Mouse (Mus musculus) cerebellum, adult 9-11 months (tissue): ENCODE results near the gene Cyp26a1.

ENCODE experiments used
- DNase-seq: peaks from one replicate; pipeline ENCODE4 v3.0.0; 2022

The Cyp26a1 gene

DNA sequence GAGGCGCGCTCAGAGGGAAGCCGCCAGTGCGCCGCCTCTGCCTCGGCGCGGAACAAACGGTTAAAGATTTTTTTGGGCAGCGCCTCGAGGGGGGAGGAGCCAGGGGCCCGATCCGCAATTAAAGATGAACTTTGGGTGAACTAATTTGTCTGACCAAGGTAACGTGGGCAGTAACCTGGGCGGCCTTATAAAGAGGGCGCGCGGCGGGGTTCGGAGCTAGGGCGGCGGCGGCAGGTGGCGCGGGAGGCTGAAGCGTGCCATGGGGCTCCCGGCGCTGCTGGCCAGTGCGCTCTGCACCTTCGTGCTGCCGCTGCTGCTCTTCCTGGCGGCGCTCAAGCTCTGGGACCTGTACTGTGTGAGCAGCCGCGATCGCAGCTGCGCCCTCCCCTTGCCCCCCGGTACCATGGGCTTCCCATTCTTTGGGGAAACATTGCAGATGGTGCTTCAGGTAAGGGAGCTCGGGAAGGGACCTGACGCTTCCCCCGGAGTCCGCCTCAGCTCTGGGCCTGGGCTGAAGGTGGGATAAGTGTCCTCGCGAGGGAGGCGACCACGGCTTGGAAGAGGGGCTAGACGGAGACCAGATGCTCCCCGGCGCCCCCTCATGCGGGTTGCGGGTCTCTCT is at the start of gene Cyp26a1:
Cyp26a1 (plus strand) TSS at position 148 of the 622 bp plus-strand sequence.
- no peak for DNase-seq

DNA sequence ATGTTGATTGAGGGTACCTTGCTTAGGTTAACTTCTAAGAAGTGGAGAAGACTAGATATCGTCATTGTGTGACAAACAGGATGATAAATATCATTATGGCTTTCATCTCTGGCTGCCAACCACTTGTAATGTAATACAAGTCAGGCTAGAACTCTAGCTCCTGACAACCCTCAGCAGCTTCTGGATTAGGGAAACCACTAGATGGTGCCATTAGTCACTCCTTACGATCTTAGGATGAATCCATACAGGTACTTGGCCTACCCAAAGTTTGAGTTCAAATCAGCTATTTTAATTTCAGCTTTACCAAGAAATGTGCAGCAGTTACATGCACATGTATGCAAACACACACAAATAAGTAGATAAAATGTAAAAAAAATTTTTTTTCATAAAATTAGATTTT is 49.6 kb upstream of the Cyp26a1 start:
- DNase-seq: no peak

DNA sequence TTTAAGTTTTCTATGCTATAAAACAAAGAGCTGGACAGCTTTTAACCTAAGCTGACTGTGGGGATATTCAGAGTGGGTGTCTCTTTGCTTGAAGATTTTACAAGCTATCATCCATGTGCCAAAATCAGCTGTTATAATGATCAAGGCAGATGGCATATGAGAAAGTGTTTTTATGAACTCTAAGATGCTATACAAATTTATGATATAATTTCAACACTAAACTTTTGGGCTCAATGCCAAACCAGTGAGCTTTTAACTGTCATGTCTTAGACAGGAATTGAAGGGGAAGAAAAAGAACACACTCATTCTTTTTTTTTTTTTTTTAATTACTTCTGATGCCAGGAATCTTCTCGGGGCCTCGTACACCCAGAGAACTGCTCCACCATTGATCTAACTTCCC is 47.1 kb upstream of the Cyp26a1 start:
- DNase-seq: no peak

GRCm38 (mm10) chr19:37654012-37654411 is 43.6 kb upstream of the Cyp26a1 start:
- no peak for DNase-seq

DNA sequence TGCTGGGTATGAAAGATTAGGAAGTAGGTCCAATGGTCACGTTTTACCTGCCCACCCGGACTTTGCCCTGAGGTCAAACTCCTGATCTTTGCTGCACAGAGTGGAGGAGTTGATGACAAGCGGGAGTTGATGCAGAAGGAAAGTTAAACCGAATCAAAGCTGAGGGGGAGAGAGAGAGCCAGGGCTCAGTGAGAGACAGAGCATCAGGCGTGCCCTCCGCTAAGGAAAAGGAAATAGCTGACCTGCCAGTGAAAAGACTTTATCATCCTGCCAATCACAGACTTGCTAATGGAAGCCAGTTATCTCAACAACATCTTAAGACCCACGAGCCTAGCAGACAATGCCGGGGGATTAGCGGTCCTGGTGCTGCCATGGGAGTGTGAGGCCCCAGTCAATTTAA is 41.2 kb upstream of the Cyp26a1 start:
- DNase-seq: no peak

DNA sequence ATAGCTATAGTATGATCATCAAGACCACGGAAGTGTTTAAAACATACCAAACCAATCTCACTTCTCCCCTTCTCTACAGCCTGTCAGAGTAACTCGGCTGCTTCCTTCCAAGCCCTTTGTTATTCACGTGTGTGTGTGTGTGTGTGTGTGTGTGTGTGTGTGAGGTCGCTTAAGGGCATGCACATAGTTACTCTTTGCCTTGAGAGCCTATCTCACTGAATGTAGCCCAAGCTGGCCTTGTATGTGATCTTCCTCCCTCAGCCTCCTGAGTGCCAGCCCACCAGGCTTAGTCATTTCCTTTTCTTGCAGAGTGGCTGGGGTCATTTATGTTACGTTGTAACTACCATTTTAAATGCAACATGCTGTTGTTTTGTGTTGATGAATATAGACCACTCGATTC is 32.3 kb upstream of the Cyp26a1 start:
- no peak for DNase-seq

GRCm38 (mm10) chr19:37667855-37668594 is 29.6 kb upstream of the Cyp26a1 start:
- DNase-seq: no peak

DNA sequence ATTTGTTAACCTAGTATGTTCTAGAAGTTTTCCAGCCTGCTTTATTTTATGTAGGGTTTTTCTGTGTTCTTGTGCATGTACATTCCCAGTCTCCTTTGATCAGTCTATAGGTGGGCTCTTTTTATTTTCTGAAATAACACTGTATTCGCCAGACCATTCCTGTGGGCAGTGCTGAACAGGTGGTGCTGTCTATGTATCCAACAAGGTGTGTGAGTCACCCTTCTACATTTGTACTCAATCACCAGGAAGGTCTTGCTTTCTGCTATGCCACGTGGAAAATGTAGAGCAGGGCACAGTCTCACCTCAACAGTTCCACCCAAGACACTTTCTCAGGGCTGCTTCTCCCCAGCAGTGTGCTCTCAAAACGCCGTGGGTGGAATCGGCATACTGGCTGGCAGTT is 28.9 kb upstream of the Cyp26a1 start:
- no peak for DNase-seq

DNA sequence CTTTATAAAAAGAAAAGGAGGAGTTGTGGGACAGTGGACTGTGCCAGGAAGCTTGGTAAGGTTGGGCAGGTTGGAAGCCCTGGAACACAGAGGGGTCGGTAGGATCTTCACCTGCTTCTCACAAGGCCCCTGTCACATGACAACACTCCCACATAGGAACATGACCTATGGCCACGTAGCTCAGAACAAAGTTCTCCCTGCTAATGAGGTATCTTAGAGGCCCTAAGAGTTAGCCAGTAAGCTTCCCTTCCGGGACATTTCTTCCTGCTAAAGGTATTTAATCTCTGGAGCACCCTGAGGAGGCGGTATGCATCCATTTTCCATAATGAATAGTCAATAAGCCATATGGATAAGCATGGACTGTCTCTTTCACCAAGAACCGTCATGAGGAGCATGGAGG is 28.1 kb upstream of the Cyp26a1 start:
- DNase-seq: no peak

GRCm38 (mm10) chr19:37673393-37673792 is 24.2 kb upstream of the Cyp26a1 start:
- no peak for DNase-seq

- DNase-seq: no peak
Observed at GRCm38 (mm10) chr19:37685281-37685680, 12.3 kb upstream of the Cyp26a1 start, which contains the start of gene Cyp26c1. Gene Cyp26c1, plus strand, starts transcription at chr19:37685581.

DNA sequence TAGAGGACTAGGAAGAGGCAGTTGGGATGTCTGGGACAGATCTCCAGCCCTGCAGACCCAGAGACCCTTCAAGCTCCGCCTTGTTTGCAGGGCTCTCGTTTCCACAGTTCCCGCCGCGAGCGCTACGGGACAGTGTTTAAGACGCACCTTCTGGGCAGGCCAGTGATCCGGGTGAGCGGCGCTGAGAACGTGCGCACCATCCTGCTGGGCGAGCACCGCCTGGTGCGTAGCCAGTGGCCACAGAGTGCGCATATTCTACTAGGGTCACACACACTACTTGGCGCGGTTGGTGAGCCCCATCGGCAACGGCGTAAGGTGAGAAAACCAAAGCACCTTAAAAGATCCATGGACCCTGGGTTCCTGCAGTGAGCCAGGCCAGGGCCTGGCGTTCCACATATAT is 11.3 kb upstream of the Cyp26a1 start:
- no peak for DNase-seq

GRCm38 (mm10) chr19:37686941-37687850 is 10.4 kb upstream of the Cyp26a1 start:
- no peak for DNase-seq

DNA sequence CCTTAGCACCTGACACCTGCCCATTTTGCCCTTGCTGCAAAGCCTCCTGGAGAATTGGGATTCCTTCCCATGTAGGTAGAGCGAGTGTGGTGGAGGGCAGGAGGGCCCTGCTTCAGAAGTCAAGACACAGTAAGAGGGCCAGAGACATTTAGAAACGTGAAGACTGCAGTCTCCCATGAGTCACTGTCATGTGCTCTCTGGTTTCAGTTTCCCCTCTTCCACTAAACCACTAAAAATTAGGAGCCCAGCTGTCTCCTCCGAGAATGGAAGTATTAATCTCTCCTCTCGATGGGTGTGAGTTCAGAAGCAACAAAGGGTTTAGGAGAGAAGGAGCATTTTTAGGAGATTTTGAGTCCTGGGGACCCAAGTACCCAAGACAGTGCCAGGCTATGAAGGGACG is 8.1 kb upstream of the Cyp26a1 start:
- no peak for DNase-seq

GRCm38 (mm10) chr19:37690716-37691115 is 6.9 kb upstream of the Cyp26a1 start:
- no peak for DNase-seq

DNA sequence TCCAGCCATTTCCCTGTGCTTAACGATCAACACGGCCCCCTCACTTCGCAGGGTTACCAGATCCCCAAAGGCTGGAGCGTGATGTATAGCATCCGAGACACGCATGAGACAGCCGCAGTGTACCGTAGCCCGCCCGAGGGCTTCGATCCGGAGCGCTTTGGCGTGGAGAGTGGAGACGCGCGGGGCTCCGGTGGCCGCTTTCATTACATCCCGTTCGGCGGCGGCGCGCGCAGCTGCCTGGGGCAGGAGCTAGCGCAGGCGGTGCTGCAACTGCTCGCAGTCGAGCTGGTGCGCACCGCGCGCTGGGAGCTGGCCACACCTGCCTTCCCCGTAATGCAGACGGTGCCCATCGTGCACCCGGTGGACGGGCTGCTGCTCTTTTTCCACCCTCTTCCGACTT is 4.7 kb upstream of the Cyp26a1 start:
- no peak for DNase-seq

DNA sequence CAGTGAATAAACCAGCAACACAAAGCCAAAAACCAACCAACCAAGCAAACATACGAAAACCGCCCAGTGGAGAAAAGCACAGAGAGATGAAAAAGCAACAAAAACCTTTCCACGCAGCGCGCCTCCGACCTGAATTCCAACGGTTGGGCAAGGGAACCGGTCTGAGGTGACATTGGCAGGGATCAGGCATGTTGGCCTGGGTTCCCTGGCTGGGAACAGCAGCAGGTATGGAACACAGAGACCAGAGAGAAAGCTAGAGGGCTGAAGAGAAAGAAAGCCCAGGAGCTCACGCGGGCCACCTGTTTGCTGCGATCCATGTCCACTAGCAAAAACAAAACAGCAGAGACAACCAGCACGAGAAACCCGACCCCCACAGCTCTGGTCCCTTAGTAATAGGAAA is 2.5 kb upstream of the Cyp26a1 start:
- DNase-seq: no peak

DNA sequence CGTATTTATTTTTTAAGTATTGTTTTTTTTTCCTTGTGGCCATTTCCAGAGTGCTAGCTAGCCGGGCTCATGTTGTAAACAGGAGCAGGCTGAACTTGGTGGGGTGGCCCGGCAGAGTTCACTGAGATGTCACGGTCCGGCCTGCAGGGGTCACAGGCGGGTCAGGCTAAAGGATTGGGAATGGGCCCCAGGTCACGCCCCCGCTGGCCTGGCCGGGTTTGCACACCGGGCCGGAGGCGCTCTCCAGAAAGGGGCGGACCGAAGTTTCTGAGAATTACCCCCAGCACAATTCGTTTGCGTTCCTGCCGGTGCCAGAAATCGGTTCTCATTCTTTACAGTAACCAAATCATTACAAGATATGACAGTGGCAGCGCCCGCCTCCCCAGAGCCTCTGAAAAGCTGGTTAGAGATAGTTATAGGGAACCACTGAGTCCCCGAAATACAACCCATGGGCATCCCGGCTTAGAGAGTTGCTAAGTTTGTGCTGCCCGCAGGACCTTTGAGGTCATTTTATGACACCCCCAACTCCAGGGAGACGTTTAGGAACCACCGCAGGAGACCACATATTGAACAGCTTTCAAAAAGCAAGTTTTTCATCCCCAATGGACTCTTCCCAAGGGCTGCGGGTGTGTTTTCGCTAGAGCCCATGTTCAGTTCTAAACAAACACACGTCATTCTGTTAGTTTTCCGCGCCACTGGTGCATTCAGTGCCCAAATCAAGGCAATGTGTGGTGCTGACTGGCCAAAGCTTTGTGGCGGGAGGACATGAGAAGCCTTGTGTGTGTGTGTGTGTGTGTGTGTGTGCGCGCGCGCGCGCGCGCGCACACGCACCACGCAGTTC is 1.6 kb upstream of the Cyp26a1 start:
- no peak for DNase-seq

GRCm38 (mm10) chr19:37696603-37697334 is 829 bp upstream of the Cyp26a1 start:
- DNase-seq: no peak

GRCm38 (mm10) chr19:37697335-37697636 is 312 bp upstream of the Cyp26a1 start:
- DNase-seq: no peak

DNA sequence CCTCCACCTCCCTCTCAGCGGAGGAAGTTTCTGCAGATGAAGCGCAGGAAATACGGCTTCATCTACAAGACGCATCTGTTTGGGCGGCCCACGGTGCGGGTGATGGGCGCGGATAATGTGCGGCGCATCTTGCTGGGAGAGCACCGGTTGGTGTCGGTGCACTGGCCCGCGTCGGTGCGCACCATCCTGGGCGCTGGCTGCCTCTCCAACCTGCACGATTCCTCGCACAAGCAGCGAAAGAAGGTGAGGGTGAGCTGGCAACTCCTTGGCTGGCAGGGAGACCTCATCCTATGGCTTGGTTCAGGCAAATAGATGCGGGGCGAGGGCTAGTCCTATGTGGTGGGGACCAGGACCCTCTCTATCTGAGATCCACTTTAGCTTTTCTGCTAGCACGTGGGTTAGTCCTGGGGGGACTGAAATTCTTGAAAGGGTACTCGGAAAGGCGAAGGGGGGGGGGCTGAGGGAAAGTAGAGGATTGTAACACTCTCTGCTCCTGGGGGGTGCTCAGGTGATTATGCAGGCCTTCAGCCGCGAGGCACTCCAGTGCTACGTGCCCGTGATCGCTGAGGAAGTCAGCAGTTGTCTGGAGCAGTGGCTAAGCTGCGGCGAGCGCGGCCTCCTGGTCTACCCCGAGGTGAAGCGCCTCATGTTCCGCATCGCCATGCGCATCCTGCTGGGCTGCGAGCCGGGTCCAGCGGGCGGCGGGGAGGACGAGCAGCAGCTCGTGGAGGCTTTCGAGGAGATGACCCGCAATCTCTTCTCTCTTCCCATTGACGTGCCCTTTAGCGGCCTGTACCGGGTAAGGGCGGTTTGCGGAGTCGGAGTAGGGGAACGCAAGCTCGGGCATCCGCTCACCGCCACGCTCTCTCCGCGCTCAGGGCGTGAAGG is 919 bp downstream of the Cyp26a1 start:
- no peak for DNase-seq
